Comparison of ENCODE assay signal across 8 mouse cellular contexts in the genomic region with DNA sequence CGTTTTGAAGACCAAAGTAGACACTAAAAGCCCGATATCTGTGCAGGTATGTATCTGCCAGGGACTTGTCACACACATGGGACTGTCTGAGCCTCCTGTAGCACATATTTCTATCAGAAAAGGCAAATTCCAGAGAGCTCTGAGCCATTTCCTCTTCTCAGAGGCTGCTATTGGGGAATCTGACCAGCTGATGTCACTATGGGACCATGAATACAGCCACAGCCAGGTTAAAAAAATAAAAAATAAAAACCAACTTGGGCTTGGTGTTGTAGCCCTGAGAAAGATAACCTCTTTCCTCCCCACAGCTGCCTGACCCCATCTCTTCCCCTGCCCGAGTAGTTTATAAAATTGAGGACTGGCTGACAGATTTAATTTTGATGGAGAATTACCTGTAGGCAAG. TPM values are rescaled to one million over a fixed set of nuclear protein-coding genes. Genes with fewer than 3 reads are reported as not detected.
DNase-seq lines count a peak whose midpoint lies in the region; ATAC-seq and TF ChIP-seq lines count a peak whose summit lies in the region.

No protein-coding gene starts in this region.

- no peak; the same call in 1 of the 2 replicates for ATAC-seq in cerebellum, adult (ENCODE audit: insufficient number of reproducible peaks, low FRiP score, low TSS enrichment)
- no peak for ATAC-seq in lung, postnatal 0 days
- peak; percentile 91 for ATAC-seq in frontal cortex, adult (ENCODE audit: low TSS enrichment)

- intact Hi-C loops in left cerebral cortex, postnatal 25 days (cut with DNase I): loop anchor here (1.0 to 5.0 kb wide), 2 partner anchors 76 to 272 kb away; a partner anchor contains a TSS

- TF ChIP-seq CTCF in lung, postnatal 0 days (IDR thresholded peaks at IDR 0.05): peak; percentile 68

- H3K27me3 ChIP-seq in lung, postnatal 0 days (replicated peaks; ENCODE audit: insufficient read depth, low read length): no peaks in the 10 kb centered on the region

- WGBS in lung, postnatal 0 days: 27% methylated on average over 3 of the region's 3 CpGs

- H3K36me3 ChIP-seq in lung, postnatal 0 days (ENCODE audit: insufficient read depth, low read length): no peaks in the 10 kb centered on the region

- H3K4me3 ChIP-seq in lung, postnatal 0 days (ENCODE audit: low read depth, low read length): no peak overlapping the region

- H3K9me3 ChIP-seq in lung, postnatal 0 days (ENCODE audit: low read length): no peaks in the 10 kb centered on the region

- TF ChIP-seq EP300 in lung, postnatal 0 days (IDR thresholded peaks at IDR 0.05): no peak

- DNase-seq in cerebellum, postnatal 25 days: peak; percentile 12 to 39
- peak; percentile 44 for DNase-seq in lung, postnatal 0 days (ENCODE audit: low spot score)
- no peak for DNase-seq in lung, adult 18-20 months
- DNase-seq in left cerebral cortex, postnatal 25 days (ENCODE audit: low spot score in 2 of 2): peak; percentile 54 to 74
- DNase-seq in right cerebral cortex, postnatal 25 days: peak; percentile 41
- no peak for DNase-seq in spleen, postnatal 14 days (ENCODE audit: low spot score in 2 of 2)

- H3K4me2 ChIP-seq in lung, postnatal 0 days (replicated peaks; ENCODE audit: low read depth, low read length): no peak overlapping the region

- no peak overlapping the region for H3K9ac ChIP-seq in lung, postnatal 0 days (replicated peaks; ENCODE audit: low read depth)

- no peaks in the 10 kb centered on the region for H3K4me1 ChIP-seq in lung, postnatal 0 days (ENCODE audit: insufficient read depth, low read depth, low read length)

- H3K27ac ChIP-seq in lung, postnatal 0 days (ENCODE audit: low read length): no peak overlapping the region

RNA-seq across cellular contexts. Expression of a gene that starts 31.2 kb away (rescaled TPM):
- 14.0 and 16.1 TPM in 2 replicates for polyA plus RNA-seq in lung, postnatal 0 days (2015; fragmentation: Nextera tagmentation; extraction: Ambion mirVana)
- total RNA-seq in left cerebral cortex, postnatal 25 days (2021): 10 to 100 TPM; 28.7 to 32.4 TPM

RNA-seq across cellular contexts. Expression of a gene that starts 55.1 kb away (rescaled TPM):
- polyA plus RNA-seq in lung, postnatal 0 days (2015; fragmentation: Nextera tagmentation; extraction: Ambion mirVana): 13.6 and 15.8 TPM in 2 replicates
- 1 to 10 TPM; 8.2 to 9.4 TPM for total RNA-seq in left cerebral cortex, postnatal 25 days (2021)

Comparison
In these comparisons a context has a peak if more than half of its experiments do, and no peak if none do; other contexts are left out.
1. DNase-seq: peak in cerebellum, postnatal 25 days (2 of 2), lung, postnatal 0 days (single experiment), left cerebral cortex, postnatal 25 days (2 of 2) and right cerebral cortex, postnatal 25 days (single experiment); none in lung, adult 18-20 months (0 of 2) and spleen, postnatal 14 days (0 of 2).